Mouse (Mus musculus) mammary gland, adult 2 months (tissue): ENCODE measurements around the gene Tmem268. TPM values are rescaled to one million over a fixed set of nuclear protein-coding genes. Genes with fewer than 3 reads are reported as not detected.

ENCODE experiments used
- polyA plus RNA-seq: library from polyadenylated mRNA; depleted of rRNA; stranded (reverse); fragments of >200 nt; gene quantifications from 2 replicates; pipeline ENCODE4 v1.2.3, GENCODE M21; 2012; ENCODE audit warnings: low replicate concordance; rRNA removed

The Tmem268 gene
- 13.6 and 17.9 TPM in 2 replicates for polyA plus RNA-seq

GRCm38 (mm10) chr4:63558407-63559081, at the start of gene Tmem268:
Gene Tmem268 (plus strand): TSS chr4:63558781.

GRCm38 (mm10) chr4:63544494-63545230, 13.9 kb upstream of the Tmem268 start, which contains the start of gene Atp6v1g1:
Gene Atp6v1g1 (plus strand): TSS chr4:63544772.

GRCm38 (mm10) chr4:63604945-63605344, 46.4 kb downstream of the Tmem268 start, which contains the start of gene Gm11213:
Gene Gm11213 (minus strand): TSS chr4:63605261.

GRCm38 (mm10) chr4:63622378-63622835, 63.8 kb downstream of the Tmem268 start, which contains the start of gene Tex48:
Gene Tex48 (minus strand): TSS chr4:63622428.

Other genes with a start within 250 kb of the Tmem268 start
- 70.7 and 145 TPM in 2 replicates for gene Orm1, start 214.2 kb upstream of the Tmem268 start, polyA plus RNA-seq
- 0.50 and 2.1 TPM in 2 replicates for gene Orm3, start 202.6 kb upstream of the Tmem268 start, polyA plus RNA-seq
- gene Orm2, start 196.3 kb upstream of the Tmem268 start, polyA plus RNA-seq, result 1.8 and 3.4 TPM in 2 replicates
- gene Akna, start 155.4 kb upstream of the Tmem268 start, polyA plus RNA-seq, result 22.6 and 62.0 TPM in 2 replicates
- gene Whrn, start 62.8 kb upstream of the Tmem268 start, polyA plus RNA-seq, result 5.8 and 15.2 TPM in 2 replicates
- gene Atp6v1g1, start 14.0 kb upstream of the Tmem268 start, polyA plus RNA-seq, result 26.9 and 32.4 TPM in 2 replicates
- not detected in 2 replicates for gene Gm11213, start 46.5 kb downstream of the Tmem268 start, polyA plus RNA-seq
- not detected in 2 replicates for gene Tex48, start 63.6 kb downstream of the Tmem268 start, polyA plus RNA-seq
- not detected in 2 replicates for gene Gm11214, start 104.6 kb downstream of the Tmem268 start, polyA plus RNA-seq
- gene Tnfsf15, start 186.3 kb downstream of the Tmem268 start, polyA plus RNA-seq, result 0.07 and 0.17 TPM in 2 replicates